Mouse (Mus musculus) G1E (cell line): ENCODE results near the gene Grsf1. TPM values are rescaled to one million over a fixed set of nuclear protein-coding genes. Genes with fewer than 3 reads are reported as not detected.
A peak's percentile ranks its signal among the peaks of the same experiment; 100 is the strongest.

Experiments
- ATAC-seq: 2 replicates; pipeline ENCODE4 v1.8.0; 2016; ENCODE audit warnings: mild to moderate bottlenecking; ENCODE audit not compliant: insufficient number of reproducible peaks, poor library complexity, low FRiP score, severe bottlenecking; ENCODE audit errors: extremely low read depth
- DNase-seq: peaks from one replicate; pipeline ENCODE4 v3.0.0; 2012; ENCODE audit warnings: low spot score
- H3K27me3 ChIP-seq: 2 replicates; pipeline ENCODE4 v1.6.1; 2012; ENCODE audit warnings: mild to moderate bottlenecking, low read length, inconsistent platforms; ENCODE audit not compliant: insufficient read depth
- H3K36me3 ChIP-seq: replicated peaks from 2 replicates; pipeline ENCODE3; 2012; ENCODE audit warnings: mild to moderate bottlenecking, inconsistent platforms
- H3K4me1 ChIP-seq: 2 replicates; pipeline ENCODE4 v1.6.1; 2012; ENCODE audit warnings: low read depth, low read length, inconsistent platforms, mixed read lengths; ENCODE audit not compliant: insufficient read depth
- H3K4me3 ChIP-seq: 2 replicates; pipeline ENCODE4 v1.5.1; 2012; ENCODE audit warnings: low read depth, mild to moderate bottlenecking, inconsistent platforms, low read length, moderate library complexity, mixed read lengths
- H3K9me3 ChIP-seq: replicated peaks from 2 replicates; pipeline ENCODE4 v1.6.1; 2012; ENCODE audit warnings: inconsistent platforms
- CTCF ChIP-seq: IDR thresholded peaks from 2 replicates; pipeline ENCODE4 v1.5.1; 2012; ENCODE audit warnings: low read depth, low read length, inconsistent platforms, mixed read lengths
- GATA1 ChIP-seq: IDR thresholded peaks from 2 replicates; pipeline ENCODE4 v1.6.1; 2012; ENCODE audit warnings: borderline replicate concordance, low read length, inconsistent platforms, mixed read lengths
- GATA2 ChIP-seq: IDR thresholded peaks from 2 replicates; pipeline ENCODE4 v1.6.1; 2012; ENCODE audit warnings: low read depth, low read length, inconsistent platforms, borderline replicate concordance
- POLR2AphosphoS5 ChIP-seq: IDR thresholded peaks from 2 replicates; pipeline ENCODE4 v1.6.1; 2012; ENCODE audit warnings: low read depth, low read length, inconsistent platforms; ENCODE audit not compliant: insufficient replicate concordance
- TAL1 ChIP-seq: conservative IDR thresholded peaks from 2 replicates; pipeline ENCODE4 v1.6.1; 2012; ENCODE audit warnings: low read depth, low read length, inconsistent platforms, mixed read lengths
- polyA plus RNA-seq: library from polyadenylated mRNA; stranded (reverse); fragments of >175 nt; gene quantifications from 2 replicates; pipeline ENCODE4 v1.2.3, GENCODE M21; 2012
- total RNA-seq, 2 experiments: library from RNA; stranded (forward) in 1 of 2; stranded (reverse) in 1 of 2; fragments of 200-1000 nt in 1 of 2; fragments of >200 nt in 1 of 2; fragmentation: Nextera tagmentation in 1 of 2; gene quantifications; 2 replicates each; pipeline ENCODE4 v1.2.3; 2014 to 2017

Gene Grsf1
- total and polyA plus RNA-seq, 3 experiments = 57.3 to 130 (median 128) TPM

DNA sequence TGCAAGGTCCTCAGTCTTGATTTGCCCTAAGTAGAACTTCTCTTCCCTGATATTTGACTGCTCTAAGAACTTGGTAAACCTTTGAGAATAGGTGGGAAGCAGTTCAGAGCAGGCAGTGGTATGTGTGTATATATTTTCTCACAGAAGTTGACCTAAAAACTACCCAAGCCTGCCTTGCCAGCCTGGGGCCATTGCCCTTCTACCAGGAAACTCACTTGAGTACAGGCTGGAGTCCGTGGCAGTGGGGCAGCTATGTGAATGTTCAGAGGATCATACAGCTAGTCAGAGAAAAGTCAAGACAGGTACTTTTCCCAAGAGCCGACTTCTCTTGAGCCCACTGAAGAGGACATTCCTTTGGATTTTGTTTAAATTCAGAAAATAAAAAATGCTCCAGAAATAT is 31.1 kb downstream of the Grsf1 start:
- TF ChIP-seq POLR2AphosphoS5 (no peak), CTCF (no peak), GATA2 (no peak), GATA1 (no peak), TAL1 (no peak)
- Histone ChIP-seq H3K27me3 (no peaks in the 10 kb centered on the region), H3K36me3 (peaks cover 44% of the 10 kb centered on the region), H3K4me3 (no peak overlapping the region), H3K9me3 (no peaks in the 10 kb centered on the region), H3K4me1 (peaks cover 7% of the 10 kb centered on the region)
- ATAC-seq = no peak
- DNase-seq = no peak

DNA sequence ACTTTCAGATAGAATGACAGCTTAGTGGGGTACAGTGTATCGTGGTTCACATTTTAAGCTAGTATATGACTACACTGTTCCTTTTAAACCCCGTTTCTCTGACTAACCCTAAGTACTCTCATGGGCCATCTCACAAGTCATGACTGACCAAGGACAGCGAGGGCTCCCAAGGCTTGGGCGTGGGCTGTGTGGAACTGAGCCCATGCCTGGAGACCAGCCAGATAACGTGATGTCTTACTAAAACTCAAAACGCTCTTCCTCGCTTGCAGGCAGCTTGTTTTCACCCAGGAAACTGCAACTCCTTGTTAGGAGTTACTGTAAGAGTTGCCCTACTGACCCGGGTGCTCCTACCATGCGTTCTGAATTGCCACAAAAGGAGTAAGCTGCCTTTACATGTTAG is 32.5 kb downstream of the Grsf1 start:
- Histone ChIP-seq H3K4me1 (no peaks in the 10 kb centered on the region), H3K4me3 (no peak overlapping the region), H3K9me3 (no peaks in the 10 kb centered on the region), H3K27me3 (no peaks in the 10 kb centered on the region), H3K36me3 (peaks cover 37% of the 10 kb centered on the region)
- ATAC-seq (no peak), DNase-seq (no peak)
- TF ChIP-seq TAL1 (no peak), POLR2AphosphoS5 (no peak), GATA1 (no peak), CTCF (no peak), GATA2 (no peak)

DNA sequence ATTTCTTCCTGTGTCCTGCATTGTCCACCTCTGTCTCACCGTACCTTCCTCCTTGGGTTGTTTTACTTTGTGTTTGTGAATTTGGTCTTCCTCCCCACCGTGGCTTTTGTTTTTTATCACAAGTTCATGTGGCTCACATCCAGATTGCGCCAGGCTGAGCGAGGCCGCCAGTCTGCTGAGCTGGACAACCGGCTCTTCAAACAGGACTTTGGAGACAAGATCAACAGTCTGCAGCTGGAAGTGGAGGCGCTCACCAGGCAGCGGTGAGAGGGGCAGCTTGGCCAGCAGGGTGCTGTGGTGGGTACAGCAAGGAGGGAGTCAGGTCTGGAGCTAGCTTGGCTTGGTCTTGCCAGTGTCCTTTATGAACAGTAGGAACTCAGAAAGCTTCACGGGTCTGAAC is 33.2 kb downstream of the Grsf1 start:
- ATAC-seq (no peak), DNase-seq (no peak)
- no peaks in the 10 kb centered on the region for H3K27me3 ChIP-seq
- H3K9me3 ChIP-seq = no peaks in the 10 kb centered on the region
- TF ChIP-seq CTCF = no peak
- no peaks in the 10 kb centered on the region for H3K4me1 ChIP-seq
- peaks cover 31% of the 10 kb centered on the region for H3K36me3 ChIP-seq
- no peak overlapping the region for H3K4me3 ChIP-seq

DNA sequence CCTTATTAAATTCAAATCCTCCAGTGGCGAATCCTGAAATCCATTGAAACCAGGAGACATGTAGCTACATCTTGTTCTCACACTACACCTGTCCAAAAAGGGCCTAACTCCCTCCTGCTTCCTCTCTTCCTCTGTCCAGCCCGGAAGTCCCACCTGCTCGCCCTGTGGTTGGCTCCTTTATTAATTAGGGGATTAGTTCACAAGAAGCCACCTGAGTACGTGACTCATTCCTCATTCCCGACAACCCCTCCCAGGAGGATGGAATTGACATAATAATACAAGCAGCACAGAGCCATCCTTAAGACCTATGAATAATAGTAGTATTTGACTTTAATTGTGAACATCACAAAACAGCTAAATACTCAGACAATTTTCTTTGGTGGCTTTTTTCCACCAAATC is 41.9 kb downstream of the Grsf1 start:
- DNase-seq = no peak
- peaks cover 29% of the 10 kb centered on the region for H3K36me3 ChIP-seq
- no peaks in the 10 kb centered on the region for H3K27me3 ChIP-seq
- no peak for ATAC-seq
- TF ChIP-seq TAL1 (no peak), GATA1 (no peak), POLR2AphosphoS5 (no peak), GATA2 (no peak), CTCF (no peak)
- no peaks in the 10 kb centered on the region for H3K9me3 ChIP-seq
- H3K4me3 ChIP-seq = no peak overlapping the region
- H3K4me1 ChIP-seq = peaks cover 4% of the 10 kb centered on the region; the same call in 1 of the 2 replicates

DNA sequence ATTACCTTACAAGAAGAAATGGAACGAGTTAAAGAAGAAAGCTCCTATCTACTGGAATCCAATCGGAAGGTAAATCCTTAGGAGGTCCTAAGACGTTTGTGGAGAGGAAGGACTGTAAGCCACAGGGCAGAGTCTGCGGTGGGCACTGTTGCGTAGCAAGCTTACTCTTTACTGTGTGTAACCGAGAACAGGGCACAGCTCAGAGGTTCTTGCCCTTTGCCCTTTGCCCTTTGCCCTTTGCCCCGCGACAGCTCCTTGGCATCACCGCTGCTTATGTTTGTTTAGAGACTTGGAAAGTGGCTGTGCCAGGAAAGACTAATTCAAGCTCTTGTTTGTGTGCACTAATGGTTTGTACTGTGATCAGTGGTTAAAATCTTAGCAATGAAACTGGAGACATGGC is 43.5 kb downstream of the Grsf1 start:
- TF ChIP-seq GATA2 = no peak
- TF ChIP-seq TAL1 = no peak
- TF ChIP-seq CTCF = no peak
- TF ChIP-seq POLR2AphosphoS5 = no peak
- TF ChIP-seq GATA1 = no peak
- H3K36me3 ChIP-seq = peaks cover 36% of the 10 kb centered on the region
- H3K9me3 ChIP-seq = no peaks in the 10 kb centered on the region
- DNase-seq = no peak
- no peak for ATAC-seq
- peaks cover 7% of the 10 kb centered on the region for H3K4me1 ChIP-seq
- no peaks in the 10 kb centered on the region for H3K27me3 ChIP-seq
- H3K4me3 ChIP-seq = no peak overlapping the region

DNA sequence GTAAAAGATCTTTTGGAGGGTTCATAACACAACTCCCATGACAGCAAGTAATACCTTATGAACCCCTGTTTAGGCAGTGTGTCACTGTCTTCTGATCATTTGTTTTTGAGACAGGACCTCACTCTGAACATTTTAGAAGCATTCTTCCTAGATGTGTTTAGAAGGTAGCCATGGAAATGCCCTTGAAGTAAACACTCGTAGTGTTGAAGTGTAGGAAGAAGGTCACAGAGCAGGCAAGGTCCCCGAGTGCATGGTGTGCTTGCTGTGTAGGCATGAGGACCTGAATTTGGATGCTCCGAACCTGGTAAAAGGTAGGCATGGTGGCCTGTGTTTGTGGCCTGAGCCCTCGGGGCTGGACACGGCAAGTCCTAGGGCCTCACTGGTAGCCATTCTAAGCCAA is 44.4 kb downstream of the Grsf1 start:
- peaks cover 10% of the 10 kb centered on the region for H3K4me1 ChIP-seq
- no peaks in the 10 kb centered on the region for H3K9me3 ChIP-seq
- no peaks in the 10 kb centered on the region for H3K27me3 ChIP-seq
- DNase-seq (no peak), ATAC-seq (no peak)
- H3K36me3 ChIP-seq = peaks cover 31% of the 10 kb centered on the region
- H3K4me3 ChIP-seq = no peak overlapping the region
- no peak for TF ChIP-seq CTCF
- no peak for TF ChIP-seq POLR2AphosphoS5
- TF ChIP-seq GATA2 = no peak
- no peak for TF ChIP-seq GATA1
- TF ChIP-seq TAL1 = no peak

DNA sequence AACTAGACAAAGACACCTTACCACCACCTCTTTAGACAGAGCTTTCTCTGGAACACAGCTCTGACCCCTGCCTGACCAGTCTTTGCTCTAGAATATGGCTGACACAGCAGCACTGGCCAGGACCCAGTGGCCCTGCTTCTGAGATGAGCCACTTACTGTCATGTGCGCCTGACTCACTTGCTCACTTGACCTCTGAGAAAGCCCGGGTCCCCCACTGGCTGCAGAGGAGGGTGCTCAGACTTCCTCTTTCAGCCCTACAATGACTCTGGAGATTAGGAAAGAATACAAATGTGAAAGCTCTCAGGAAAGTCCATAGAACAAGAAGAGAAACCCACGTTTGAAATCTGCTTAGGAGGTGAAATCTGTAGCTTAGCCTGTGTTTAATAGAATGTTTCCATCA is 45.1 kb downstream of the Grsf1 start:
- Histone ChIP-seq H3K27me3 (no peaks in the 10 kb centered on the region), H3K36me3 (peaks cover 31% of the 10 kb centered on the region), H3K9me3 (no peaks in the 10 kb centered on the region), H3K4me1 (peaks cover 10% of the 10 kb centered on the region), H3K4me3 (no peak overlapping the region)
- DNase-seq = peak; percentile 7
- ATAC-seq = peak; percentile 79
- TF ChIP-seq GATA1 (no peak), GATA2 (no peak), POLR2AphosphoS5 (no peak), CTCF (no peak), TAL1 (no peak)
